Mouse (Mus musculus) neural tube, embryonic 12.5 days (tissue): ENCODE data around the gene Usp17lc. TPM values are rescaled to one million over a fixed set of nuclear protein-coding genes. Genes with fewer than 3 reads are reported as not detected.
"Not testable (repeated sequence)": the region's sequence is repeated elsewhere in the genome, so short reads cannot be mapped to it uniquely, and the experiment has no call there.

Experiments
- ATAC-seq: fragments of 200-750 bp; cut with Nextera tagmentation; 2 replicates; pipeline ENCODE4 v1.8.0; 2017; ENCODE audit warnings: low read depth, mild to moderate bottlenecking, moderate TSS enrichment, moderate library complexity; ENCODE audit not compliant: low FRiP score
- H3K27ac ChIP-seq: fragments of 300-500 bp; sonication (generic); 2 replicates; pipeline ENCODE4 v1.5.1; 2016
- H3K27me3 ChIP-seq: fragments of 300-500 bp; sonication (generic); replicated peaks from 2 replicates; pipeline ENCODE4 v1.6.1; 2016; ENCODE audit warnings: mild to moderate bottlenecking
- H3K36me3 ChIP-seq: fragments of 300-500 bp; sonication (generic); 2 replicates; pipeline ENCODE4 v1.6.1; 2016; ENCODE audit warnings: mild to moderate bottlenecking
- H3K4me1 ChIP-seq: fragments of 300-500 bp; sonication (generic); 2 replicates; pipeline ENCODE4 v1.6.1; 2016
- H3K4me2 ChIP-seq: fragments of 300-500 bp; sonication (generic); replicated peaks from 2 replicates; pipeline ENCODE4 v1.6.1; 2016; ENCODE audit warnings: mild to moderate bottlenecking
- H3K4me3 ChIP-seq: fragments of 300-500 bp; sonication (generic); 2 replicates; pipeline ENCODE4 v1.5.1; 2016
- H3K9ac ChIP-seq: fragments of 300-500 bp; sonication (generic); 2 replicates; pipeline ENCODE4 v1.6.1; 2016; ENCODE audit warnings: mild to moderate bottlenecking
- H3K9me3 ChIP-seq: fragments of 300-500 bp; sonication (generic); 2 replicates; pipeline ENCODE4 v1.6.1; 2016; ENCODE audit warnings: mild to moderate bottlenecking
- WGBS: fragments of 180-500 bp; shearing (Covaris S2); methylation state at CpG from one replicate; pipeline ENCODE4 v1.1.7; 2016; 5-methylcytosine and 5-hydroxymethylcytosine counted together
- microRNA-seq: library from miRNA; unstranded; fragments of <30 nt; microRNA quantifications from one replicate; pipeline ENCODE4, GENCODE M21; 2017
- polyA plus RNA-seq: library from polyadenylated mRNA; unstranded; fragments of >200 nt; fragmentation: Nextera tagmentation; extraction: Ambion mirVana; gene quantifications from 2 replicates; pipeline ENCODE4 v1.2.1, GENCODE M21; 2016

Gene Usp17lc
- not detected in 2 replicates for polyA plus RNA-seq

DNA sequence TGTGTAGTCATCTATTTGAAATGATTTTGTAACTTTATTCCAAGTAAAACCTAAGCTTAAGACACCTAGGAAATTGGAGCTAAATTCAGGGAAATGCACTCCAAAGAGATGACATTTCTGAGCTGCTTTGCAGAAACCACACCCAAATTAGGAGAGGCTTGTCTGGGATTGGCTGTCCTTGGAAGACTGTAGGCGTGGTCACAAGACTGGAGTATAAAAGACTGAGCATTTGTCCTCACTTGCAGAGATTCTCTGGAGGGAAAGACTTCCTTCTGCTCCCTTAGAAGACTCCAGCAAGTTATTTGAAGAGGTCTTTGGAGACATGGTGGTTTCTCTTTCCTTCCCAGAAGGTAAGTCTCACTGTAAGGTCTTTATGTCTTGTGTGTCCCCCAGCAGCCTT lies at the start of gene Usp17lc:
Gene Usp17lc, plus strand, starts transcription at position 301 of the 400 bp plus-strand sequence.
- not testable (repeated sequence) for H3K4me1 ChIP-seq, H3K27ac ChIP-seq, H3K9me3 ChIP-seq, H3K36me3 ChIP-seq, H3K27me3 ChIP-seq, H3K9ac ChIP-seq, H3K4me3 ChIP-seq, H3K4me2 ChIP-seq, ATAC-seq
- 74% methylated on average over 1 of the region's 1 CpGs for WGBS

- ATAC-seq: no peak
- H3K4me1 ChIP-seq: no peaks in the 10 kb centered on the region
- H3K27me3 ChIP-seq: no peaks in the 10 kb centered on the region
- no peak within 1 kb of the TSS for H3K4me3 ChIP-seq
- H3K9me3 ChIP-seq: no peaks in the 10 kb centered on the region
- no peak within 1 kb of the TSS for H3K27ac ChIP-seq
- H3K36me3 ChIP-seq: no peaks in the 10 kb centered on the region
- no peak within 1 kb of the TSS for H3K4me2 ChIP-seq
- no peak within 1 kb of the TSS for H3K9ac ChIP-seq
These were observed 28.8 kb upstream of the Usp17lc start, which contains the start of gene Olfr603 for GRCm38 (mm10) chr7:103386077-103386476. TSS of gene Olfr603 (minus strand) at chr7:103386177.

GRCm38 (mm10) chr7:103397758-103398157 lies 17.1 kb upstream of the Usp17lc start:
- Histone ChIP-seq H3K4me2 (no peak overlapping the region), H3K9me3 (no peaks in the 10 kb centered on the region)
- ATAC-seq: no peak

GRCm38 (mm10) chr7:103398981-103399380 lies 15.9 kb upstream of the Usp17lc start:
- Histone ChIP-seq H3K4me3 (no peak overlapping the region), H3K9me3 (no peaks in the 10 kb centered on the region), H3K4me1 (no peaks in the 10 kb centered on the region), H3K36me3 (no peaks in the 10 kb centered on the region), H3K27ac (no peak overlapping the region), H3K4me2 (no peak overlapping the region), H3K27me3 (no peaks in the 10 kb centered on the region), H3K9ac (no peak overlapping the region)
- 7% methylated on average over 1 of the region's 1 CpGs for WGBS
- no peak for ATAC-seq

More at GRCm38 (mm10) chr7:103397758-103398157, 17.1 kb upstream of the Usp17lc start:
- no peak overlapping the region for H3K9ac ChIP-seq
- H3K27me3 ChIP-seq: no peaks in the 10 kb centered on the region
- no peaks in the 10 kb centered on the region for H3K4me1 ChIP-seq
- H3K36me3 ChIP-seq: no peaks in the 10 kb centered on the region
- H3K27ac ChIP-seq: no peak overlapping the region
- no peak overlapping the region for H3K4me3 ChIP-seq

GRCm38 (mm10) chr7:103406521-103407055 lies 8.3 kb upstream of the Usp17lc start:
- ATAC-seq, H3K4me1 ChIP-seq, H3K27ac ChIP-seq, H3K4me2 ChIP-seq, H3K36me3 ChIP-seq, H3K9ac ChIP-seq, H3K4me3 ChIP-seq, H3K27me3 ChIP-seq, H3K9me3 ChIP-seq: not testable (repeated sequence)
- WGBS: 74% methylated on average over 3 of the region's 3 CpGs

GRCm38 (mm10) chr7:103445339-103445738 lies 30.5 kb downstream of the Usp17lc start, which contains the start of gene Olfr605:
TSS of gene Olfr605 (minus strand) at chr7:103445439.
- H3K4me1 ChIP-seq: no peaks in the 10 kb centered on the region
- no peak within 1 kb of the TSS for H3K4me3 ChIP-seq
- no peaks in the 10 kb centered on the region for H3K36me3 ChIP-seq
- ATAC-seq: no peak
- no peaks in the 10 kb centered on the region for H3K27me3 ChIP-seq
- 94% methylated on average over 1 of the region's 1 CpGs for WGBS
- no peak within 1 kb of the TSS for H3K27ac ChIP-seq
- no peak within 1 kb of the TSS for H3K4me2 ChIP-seq
- no peaks in the 10 kb centered on the region for H3K9me3 ChIP-seq
- no peak within 1 kb of the TSS for H3K9ac ChIP-seq

DNA sequence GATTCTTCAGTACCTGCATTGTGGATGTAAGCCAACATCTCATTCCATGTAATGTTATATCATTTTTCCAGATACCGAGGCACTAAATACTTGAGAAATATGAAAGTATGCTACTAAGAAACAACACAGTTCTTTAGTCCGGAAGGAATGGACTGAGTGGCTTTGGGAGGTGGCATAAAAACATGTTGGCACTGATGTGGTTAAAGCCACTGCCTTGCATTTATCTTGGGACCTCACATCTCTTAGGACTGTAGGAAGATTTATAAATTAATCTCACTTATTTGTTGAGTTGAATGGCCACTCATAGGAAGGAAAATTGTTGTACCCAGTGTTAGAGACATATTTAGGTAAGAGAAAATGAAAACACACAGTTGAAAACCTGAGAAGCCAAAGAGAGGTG lies 33.9 kb downstream of the Usp17lc start, which contains the start of gene Olfr606:
Gene Olfr606, plus strand, starts transcription at position 301 of the 400 bp plus-strand sequence.
- H3K4me2 ChIP-seq: no peak within 1 kb of the TSS
- no peaks in the 10 kb centered on the region for H3K4me1 ChIP-seq
- WGBS: 90% methylated on average over 2 of the region's 2 CpGs
- no peaks in the 10 kb centered on the region for H3K9me3 ChIP-seq
- no peak within 1 kb of the TSS for H3K27ac ChIP-seq
- H3K27me3 ChIP-seq: no peaks in the 10 kb centered on the region
- H3K9ac ChIP-seq: no peak within 1 kb of the TSS
- H3K36me3 ChIP-seq: no peaks in the 10 kb centered on the region
- ATAC-seq: no peak
- no peak within 1 kb of the TSS for H3K4me3 ChIP-seq

DNA sequence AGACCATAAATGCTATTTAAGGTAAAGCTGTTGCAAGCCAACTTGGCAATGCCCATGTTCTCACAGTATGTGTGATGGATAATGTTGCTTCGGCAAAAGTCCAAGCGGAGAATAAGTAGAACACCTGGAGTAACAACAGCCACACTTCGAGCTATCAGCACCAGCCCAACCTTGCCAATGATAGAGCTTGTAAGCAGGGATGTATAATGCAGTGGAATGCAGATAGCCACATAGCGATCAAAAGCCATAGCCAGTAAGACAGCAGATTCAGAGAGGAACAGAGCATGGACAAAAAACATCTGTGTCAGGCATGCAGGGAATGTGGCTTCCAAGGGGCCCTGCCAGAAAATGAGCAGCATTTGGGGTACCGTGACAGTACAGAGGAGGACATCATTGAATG lies 45.7 kb downstream of the Usp17lc start:
- Histone ChIP-seq H3K4me1 (no peaks in the 10 kb centered on the region), H3K4me2 (no peak overlapping the region), H3K4me3 (no peak overlapping the region), H3K27ac (no peak overlapping the region), H3K36me3 (no peaks in the 10 kb centered on the region), H3K9ac (no peak overlapping the region), H3K27me3 (no peaks in the 10 kb centered on the region), H3K9me3 (no peaks in the 10 kb centered on the region)
- ATAC-seq: no peak
- 91% methylated on average over 5 of the region's 5 CpGs for WGBS

Small RNA genes within 50 kb of the gene (microRNA-seq; reads per million reads assigned to microRNA genes)
- gene Gm25774: not detected

Other genes starting within 250 kb of the Usp17lc start
- not detected in 2 replicates for gene Olfr591, start 236.7 kb upstream of the Usp17lc start, polyA plus RNA-seq
- gene Olfr592, start 230.3 kb upstream of the Usp17lc start, polyA plus RNA-seq: not detected in 2 replicates
- gene Olfr593, start 203.2 kb upstream of the Usp17lc start, polyA plus RNA-seq: not detected in 2 replicates
- gene Olfr594, start 198.1 kb upstream of the Usp17lc start, polyA plus RNA-seq: not detected in 2 replicates
- gene Usp17ld, start 162.6 kb upstream of the Usp17lc start, polyA plus RNA-seq: not detected in 2 replicates
- gene Olfr596, start 109.4 kb upstream of the Usp17lc start, polyA plus RNA-seq: not detected in 2 replicates
- not detected in 2 replicates for gene Olfr597, start 98.8 kb upstream of the Usp17lc start, polyA plus RNA-seq
- gene Olfr598, start 91.5 kb upstream of the Usp17lc start, polyA plus RNA-seq: not detected in 2 replicates
- gene Olfr599, start 79.2 kb upstream of the Usp17lc start, polyA plus RNA-seq: not detected in 2 replicates
- not detected in 2 replicates for gene Olfr600, start 65.4 kb upstream of the Usp17lc start, polyA plus RNA-seq
- not detected in 2 replicates for gene Olfr601, start 52.4 kb upstream of the Usp17lc start, polyA plus RNA-seq
- gene Olfr603, start 28.9 kb upstream of the Usp17lc start, polyA plus RNA-seq: not detected in 2 replicates
- gene Olfr605, start 30.4 kb downstream of the Usp17lc start, polyA plus RNA-seq: not detected in 2 replicates
- gene Olfr606, start 34.0 kb downstream of the Usp17lc start, polyA plus RNA-seq: not detected in 2 replicates
- gene Olfr607, start 49.1 kb downstream of the Usp17lc start, polyA plus RNA-seq: not detected in 2 replicates
- gene Olfr608, start 54.8 kb downstream of the Usp17lc start, polyA plus RNA-seq: not detected in 2 replicates
- not detected in 2 replicates for gene Olfr609, start 83.0 kb downstream of the Usp17lc start, polyA plus RNA-seq
- gene Olfr610, start 97.0 kb downstream of the Usp17lc start, polyA plus RNA-seq: not detected in 2 replicates
- not detected in 2 replicates for gene Olfr611, start 105.8 kb downstream of the Usp17lc start, polyA plus RNA-seq
- not detected in 2 replicates for gene Olfr612, start 127.6 kb downstream of the Usp17lc start, polyA plus RNA-seq
- not detected in 2 replicates for gene Olfr613, start 133.0 kb downstream of the Usp17lc start, polyA plus RNA-seq
- not detected in 2 replicates for gene Olfr615, start 141.0 kb downstream of the Usp17lc start, polyA plus RNA-seq
- gene Olfr616, start 154.1 kb downstream of the Usp17lc start, polyA plus RNA-seq: not detected in 2 replicates
- not detected in 2 replicates for gene Olfr617, start 158.0 kb downstream of the Usp17lc start, polyA plus RNA-seq
- not detected in 2 replicates for gene Olfr618, start 175.0 kb downstream of the Usp17lc start, polyA plus RNA-seq
- not detected in 2 replicates for gene Olfr619, start 185.5 kb downstream of the Usp17lc start, polyA plus RNA-seq
- gene Olfr620, start 197.5 kb downstream of the Usp17lc start, polyA plus RNA-seq: not detected in 2 replicates
- gene Olfr622, start 227.6 kb downstream of the Usp17lc start, polyA plus RNA-seq: not detected in 2 replicates
- not detected in 2 replicates for gene Olfr623, start 248.6 kb downstream of the Usp17lc start, polyA plus RNA-seq